Mouse (Mus musculus): ENCODE data around the gene Gpn3. TPM values are rescaled to one million over a fixed set of nuclear protein-coding genes. Genes with fewer than 3 reads are reported as not detected.

Gene Gpn3
- polyA plus RNA-seq (2016; fragmentation: Nextera tagmentation; extraction: Ambion mirVana), result 67.7 and 78.8 TPM in 2 replicates

GRCm38 (mm10) chr5:122371591-122372191 lies at the start of gene Gpn3:
TSS of gene Gpn3 (plus strand) at chr5:122371876.
- 1% methylated on average over 42 of the region's 46 CpGs for WGBS
- no peak for DNase-seq (ENCODE audit: low spot score)
- Histone ChIP-seq H3K9me3 (no peaks in the 10 kb centered on the region), H3K27ac (peak within 1 kb of the TSS; percentile 97), H3K27me3 (ENCODE audit: insufficient read depth, poor library complexity, severe bottlenecking) (no peaks in the 10 kb centered on the region), H3K4me3 (peak within 1 kb of the TSS; percentile 89), H3K4me1 (replicated peaks) (peaks cover 27% of the 10 kb centered on the region), H3K36me3 (peaks cover 65% of the 10 kb centered on the region)

- DNase-seq (ENCODE audit: low spot score), result no peak
- H3K4me3 ChIP-seq, result no peak overlapping the region
- H3K36me3 ChIP-seq, result peaks cover 75% of the 10 kb centered on the region
- no peaks in the 10 kb centered on the region for H3K9me3 ChIP-seq
- H3K4me1 ChIP-seq (replicated peaks), result no peaks in the 10 kb centered on the region
- H3K27me3 ChIP-seq (ENCODE audit: insufficient read depth, poor library complexity, severe bottlenecking), result no peaks in the 10 kb centered on the region
- no peak overlapping the region for H3K27ac ChIP-seq
- WGBS, result 72% methylated on average over 8 of the region's 8 CpGs
These were observed 48.2 kb upstream of the Gpn3 start for GRCm38 (mm10) chr5:122323523-122323922.

- no peaks in the 10 kb centered on the region for H3K27me3 ChIP-seq (ENCODE audit: insufficient read depth, poor library complexity, severe bottlenecking)
- no peak overlapping the region for H3K27ac ChIP-seq
- no peaks in the 10 kb centered on the region for H3K9me3 ChIP-seq
- H3K4me1 ChIP-seq (replicated peaks), result no peaks in the 10 kb centered on the region
- 92% methylated on average over 23 of the region's 23 CpGs for WGBS
- peaks cover 67% of the 10 kb centered on the region for H3K36me3 ChIP-seq
- no peak overlapping the region for H3K4me3 ChIP-seq
- no peak for DNase-seq (ENCODE audit: low spot score)
These were observed 46.9 kb upstream of the Gpn3 start for GRCm38 (mm10) chr5:122324608-122325431.

GRCm38 (mm10) chr5:122325477-122325876 lies 46.2 kb upstream of the Gpn3 start:
- no peak for DNase-seq (ENCODE audit: low spot score)
- H3K4me1 ChIP-seq (replicated peaks), result no peaks in the 10 kb centered on the region
- peaks cover 60% of the 10 kb centered on the region for H3K36me3 ChIP-seq
- 88% methylated on average over 8 of the region's 8 CpGs for WGBS
- H3K27ac ChIP-seq, result no peak overlapping the region
- no peak overlapping the region for H3K4me3 ChIP-seq
- no peaks in the 10 kb centered on the region for H3K27me3 ChIP-seq (ENCODE audit: insufficient read depth, poor library complexity, severe bottlenecking)
- H3K9me3 ChIP-seq, result no peaks in the 10 kb centered on the region

GRCm38 (mm10) chr5:122327283-122327682 lies 44.4 kb upstream of the Gpn3 start:
- DNase-seq (ENCODE audit: low spot score), result no peak
- no peak overlapping the region for H3K27ac ChIP-seq
- H3K4me1 ChIP-seq (replicated peaks), result no peaks in the 10 kb centered on the region
- 95% methylated on average over 3 of the region's 3 CpGs for WGBS
- H3K36me3 ChIP-seq, result peaks cover 42% of the 10 kb centered on the region
- no peaks in the 10 kb centered on the region for H3K9me3 ChIP-seq
- H3K4me3 ChIP-seq, result no peak overlapping the region
- no peaks in the 10 kb centered on the region for H3K27me3 ChIP-seq (ENCODE audit: insufficient read depth, poor library complexity, severe bottlenecking)

- H3K27me3 ChIP-seq (ENCODE audit: insufficient read depth, poor library complexity, severe bottlenecking), result no peaks in the 10 kb centered on the region
- no peak overlapping the region for H3K27ac ChIP-seq
- peaks cover 29% of the 10 kb centered on the region for H3K36me3 ChIP-seq
- H3K9me3 ChIP-seq, result no peaks in the 10 kb centered on the region
- no peaks in the 10 kb centered on the region for H3K4me1 ChIP-seq (replicated peaks)
- WGBS, result 95% methylated on average over 4 of the region's 4 CpGs
- DNase-seq (ENCODE audit: low spot score), result no peak
- H3K4me3 ChIP-seq, result no peak overlapping the region
These were observed 41.4 kb upstream of the Gpn3 start for GRCm38 (mm10) chr5:122330269-122330668.

GRCm38 (mm10) chr5:122334682-122335081 lies 37.0 kb upstream of the Gpn3 start:
- Histone ChIP-seq H3K9me3 (no peaks in the 10 kb centered on the region), H3K36me3 (no peaks in the 10 kb centered on the region), H3K27ac (no peak overlapping the region), H3K4me1 (replicated peaks) (no peaks in the 10 kb centered on the region), H3K27me3 (ENCODE audit: insufficient read depth, poor library complexity, severe bottlenecking) (no peaks in the 10 kb centered on the region), H3K4me3 (no peak overlapping the region)
- 75% methylated on average over 3 of the region's 3 CpGs for WGBS
- no peak for DNase-seq (ENCODE audit: low spot score)

- Histone ChIP-seq H3K4me1 (replicated peaks) (no peaks in the 10 kb centered on the region), H3K36me3 (no peaks in the 10 kb centered on the region), H3K27ac (no peak overlapping the region), H3K27me3 (ENCODE audit: insufficient read depth, poor library complexity, severe bottlenecking) (no peaks in the 10 kb centered on the region), H3K4me3 (no peak overlapping the region), H3K9me3 (no peaks in the 10 kb centered on the region)
- 92% methylated on average over 7 of the region's 7 CpGs for WGBS
- no peak for DNase-seq (ENCODE audit: low spot score)
These were observed 35.0 kb upstream of the Gpn3 start for GRCm38 (mm10) chr5:122336554-122337294.

GRCm38 (mm10) chr5:122342874-122343273 lies 28.8 kb upstream of the Gpn3 start:
- Histone ChIP-seq H3K9me3 (peaks cover 6% of the 10 kb centered on the region; the same call in 1 of the 2 replicates), H3K27ac (no peak overlapping the region), H3K27me3 (ENCODE audit: insufficient read depth, poor library complexity, severe bottlenecking) (no peaks in the 10 kb centered on the region), H3K36me3 (no peaks in the 10 kb centered on the region), H3K4me1 (replicated peaks) (no peaks in the 10 kb centered on the region), H3K4me3 (no peak overlapping the region)
- WGBS, result 86% methylated on average over 1 of the region's 1 CpGs
- no peak for DNase-seq (ENCODE audit: low spot score)

GRCm38 (mm10) chr5:122343768-122344167 lies 27.9 kb upstream of the Gpn3 start:
- Histone ChIP-seq H3K4me3 (no peak overlapping the region), H3K36me3 (no peaks in the 10 kb centered on the region), H3K27ac (no peak overlapping the region), H3K4me1 (replicated peaks) (no peaks in the 10 kb centered on the region), H3K9me3 (peaks cover 6% of the 10 kb centered on the region; the same call in 1 of the 2 replicates), H3K27me3 (ENCODE audit: insufficient read depth, poor library complexity, severe bottlenecking) (no peaks in the 10 kb centered on the region)
- WGBS, result 64% methylated on average over 7 of the region's 7 CpGs
- no peak for DNase-seq (ENCODE audit: low spot score)

GRCm38 (mm10) chr5:122344260-122344659 lies 27.4 kb upstream of the Gpn3 start:
- Histone ChIP-seq H3K36me3 (no peaks in the 10 kb centered on the region), H3K27ac (no peak overlapping the region), H3K4me1 (replicated peaks) (no peaks in the 10 kb centered on the region), H3K9me3 (peaks cover 6% of the 10 kb centered on the region; the same call in 1 of the 2 replicates), H3K4me3 (no peak overlapping the region), H3K27me3 (ENCODE audit: insufficient read depth, poor library complexity, severe bottlenecking) (no peaks in the 10 kb centered on the region)
- WGBS, result 12% methylated on average over 5 of the region's 5 CpGs
- peak; percentile 70 for DNase-seq (ENCODE audit: low spot score)

GRCm38 (mm10) chr5:122345777-122346176 lies 25.9 kb upstream of the Gpn3 start:
- Histone ChIP-seq H3K4me3 (no peak overlapping the region), H3K36me3 (no peaks in the 10 kb centered on the region), H3K27me3 (ENCODE audit: insufficient read depth, poor library complexity, severe bottlenecking) (no peaks in the 10 kb centered on the region), H3K27ac (no peak overlapping the region), H3K9me3 (peaks cover 6% of the 10 kb centered on the region; the same call in 1 of the 2 replicates), H3K4me1 (replicated peaks) (no peaks in the 10 kb centered on the region)
- DNase-seq (ENCODE audit: low spot score), result no peak
- 75% methylated on average over 4 of the region's 4 CpGs for WGBS
